Mouse (Mus musculus) kidney, embryonic 16.5 days (tissue): ENCODE data around the gene Sugct. TPM values are rescaled to one million over a fixed set of nuclear protein-coding genes. Genes with fewer than 3 reads are reported as not detected.
A peak's percentile ranks its signal among the peaks of the same experiment; 100 is the strongest.

ENCODE experiments used
- ATAC-seq: fragments of 200-750 bp; cut with Nextera tagmentation; 2 replicates; pipeline ENCODE4 v1.8.0; 2017; ENCODE audit warnings: moderate TSS enrichment; ENCODE audit not compliant: low FRiP score, low TSS enrichment
- H3K27ac ChIP-seq: fragments of 300-500 bp; sonication (generic); 2 replicates; pipeline ENCODE4 v1.5.1; 2014; ENCODE audit warnings: low read length
- H3K27me3 ChIP-seq: fragments of 300-500 bp; sonication (generic); 2 replicates; pipeline ENCODE4 v1.6.1; 2014; ENCODE audit warnings: low read length, control low read depth, mixed read lengths; ENCODE audit not compliant: insufficient read depth
- H3K36me3 ChIP-seq: fragments of 300-500 bp; sonication (generic); 2 replicates; pipeline ENCODE4 v1.6.1; 2014; ENCODE audit warnings: low read length, control low read depth, mixed read lengths; ENCODE audit not compliant: insufficient read depth
- H3K4me1 ChIP-seq: fragments of 300-500 bp; sonication (generic); 2 replicates; pipeline ENCODE4 v1.6.1; 2014; ENCODE audit warnings: low read length, control low read depth, mixed read lengths; ENCODE audit not compliant: insufficient read depth
- H3K4me2 ChIP-seq: fragments of 300-500 bp; sonication (generic); replicated peaks from 2 replicates; pipeline ENCODE4 v1.6.1; 2014; ENCODE audit warnings: low read depth, low read length
- H3K4me3 ChIP-seq: fragments of 300-500 bp; sonication (generic); 2 replicates; pipeline ENCODE4 v1.5.1; 2014; ENCODE audit warnings: mild to moderate bottlenecking, low read length
- H3K9ac ChIP-seq: fragments of 300-500 bp; sonication (generic); replicated peaks from 2 replicates; pipeline ENCODE4 v1.6.1; 2014; ENCODE audit warnings: low read length
- H3K9me3 ChIP-seq: fragments of 300-500 bp; sonication (generic); 2 replicates; pipeline ENCODE4 v1.6.1; 2016; ENCODE audit warnings: low read length, control low read depth
- WGBS: fragments of 180-500 bp; shearing (Covaris S2); extraction: QIAGEN DNeasy Blood & Tissue Kit; methylation state at CpG from one replicate; pipeline ENCODE4 v1.1.7; 2014; 5-methylcytosine and 5-hydroxymethylcytosine counted together
- polyA plus RNA-seq: library from polyadenylated mRNA; unstranded; fragments of >200 nt; fragmentation: Nextera tagmentation; extraction: Ambion mirVana; gene quantifications from 2 replicates; pipeline ENCODE4 v1.2.1, GENCODE M21; 2015

The Sugct gene
- polyA plus RNA-seq, 1 experiment from 2014 or later, result 17.5 TPM

DNA sequence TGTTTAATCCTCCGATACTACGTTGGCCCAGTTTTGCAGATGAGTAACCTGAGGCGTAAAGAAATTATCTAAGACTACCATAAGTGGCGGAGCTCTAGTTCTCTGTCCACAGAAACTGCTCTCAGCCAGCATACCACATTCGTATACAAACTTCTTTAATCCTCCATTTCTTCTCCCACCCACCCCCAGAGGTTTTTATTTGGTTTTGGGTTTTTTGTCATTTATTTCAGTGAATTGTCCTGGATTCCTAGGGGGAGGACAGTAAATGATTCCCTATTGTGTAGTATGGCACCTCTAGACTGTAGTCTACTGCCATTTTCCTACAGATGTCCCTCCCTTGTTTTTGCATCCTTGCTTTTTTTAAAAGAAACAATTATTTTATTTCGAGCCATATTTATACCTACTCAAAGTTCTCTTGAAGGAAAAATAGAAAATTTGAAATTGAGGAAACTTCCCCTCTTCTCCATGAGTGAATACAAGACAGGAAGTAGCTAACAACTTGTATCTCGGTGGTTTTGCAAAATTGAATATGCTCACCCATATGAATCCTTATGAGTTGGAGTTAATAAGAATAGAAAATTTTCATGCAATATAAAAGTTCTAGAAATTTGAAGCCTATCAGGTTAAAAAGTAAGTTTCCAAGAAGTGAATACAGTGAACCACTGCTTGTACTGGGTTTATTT is 686 bp upstream of the Sugct start:
- H3K27me3 ChIP-seq, result no peaks in the 10 kb centered on the region

DNA sequence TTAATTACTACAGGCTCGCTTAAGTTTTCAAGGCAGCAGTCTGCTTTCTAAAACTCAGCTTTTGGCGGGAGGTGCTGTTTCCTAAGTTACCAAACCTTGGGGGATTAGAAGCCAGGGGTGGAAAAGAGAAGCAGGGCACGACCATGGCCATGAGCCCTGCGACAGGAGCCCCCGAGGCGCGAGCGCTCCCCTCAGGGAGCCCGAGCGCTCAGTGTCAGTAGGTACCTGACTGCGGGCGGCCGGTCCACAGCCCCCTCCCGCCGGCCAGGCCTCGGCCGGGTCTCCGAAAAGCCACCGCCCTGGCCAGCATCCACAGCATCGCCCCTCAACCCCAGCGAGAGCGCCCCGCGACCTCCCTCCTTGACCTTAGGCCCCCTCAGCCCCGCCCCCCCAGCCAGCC is 939 bp downstream of the Sugct start:
- peak overlapping the region; percentile 87 for H3K4me3 ChIP-seq
- no peaks in the 10 kb centered on the region for H3K36me3 ChIP-seq
- H3K27ac ChIP-seq, result peak overlapping the region; percentile 88
- peak; percentile 85 for ATAC-seq
- peaks cover 15% of the 10 kb centered on the region; the same call in 1 of the 2 replicates for H3K4me1 ChIP-seq
- H3K4me2 ChIP-seq, result peak overlapping the region; percentile 58
- peak overlapping the region; percentile 82 for H3K9ac ChIP-seq
- 0% methylated on average over 20 of the region's 25 CpGs for WGBS
- H3K27me3 ChIP-seq, result no peaks in the 10 kb centered on the region
- H3K9me3 ChIP-seq, result no peaks in the 10 kb centered on the region

More for the DNA sequence above, 686 bp upstream of the Sugct start:
- WGBS, result 12% methylated on average over 7 of the region's 7 CpGs
- Histone ChIP-seq H3K36me3 (no peaks in the 10 kb centered on the region), H3K4me2 (peak overlapping the region; percentile 80), H3K9ac (peak overlapping the region; percentile 92), H3K4me3 (peak overlapping the region; percentile 87), H3K4me1 (peaks cover 15% of the 10 kb centered on the region; the same call in 1 of the 2 replicates), H3K27ac (peak overlapping the region; percentile 98), H3K9me3 (no peaks in the 10 kb centered on the region)
- no peak for ATAC-seq

DNA sequence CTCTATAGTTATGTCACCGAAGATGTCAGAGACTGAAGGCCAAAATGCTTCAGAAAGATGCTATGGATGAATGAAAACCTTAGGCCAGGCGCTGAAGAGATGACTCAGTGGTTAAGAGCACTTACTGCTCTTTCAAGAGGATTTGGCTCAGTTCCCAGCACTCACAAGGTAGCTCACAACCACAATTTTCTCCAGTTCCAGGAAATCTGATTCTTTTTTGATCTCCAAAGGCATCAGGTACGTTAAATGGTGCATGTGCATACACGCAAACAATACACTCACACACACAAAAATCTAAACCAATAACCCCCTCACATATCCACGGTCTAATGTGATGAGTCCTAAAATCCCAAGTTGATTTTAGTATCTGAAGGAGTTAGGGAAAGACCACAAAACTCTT is 1.5 kb downstream of the Sugct start:
- H3K27ac ChIP-seq, result 0 out of 2 replicates have a peak overlapping the region, but pooled peaks have one; percentile 34
- 0 out of 2 replicates have a peak overlapping the region, but pooled peaks have one; percentile 16 for H3K9ac ChIP-seq
- no peaks in the 10 kb centered on the region for H3K36me3 ChIP-seq
- H3K4me1 ChIP-seq, result peaks cover 15% of the 10 kb centered on the region; the same call in 1 of the 2 replicates
- no peaks in the 10 kb centered on the region for H3K9me3 ChIP-seq
- peak overlapping the region; percentile 87 for H3K4me3 ChIP-seq
- no peak for ATAC-seq
- H3K4me2 ChIP-seq, result peak overlapping the region; percentile 58
- 70% methylated on average over 5 of the region's 5 CpGs for WGBS
- no peaks in the 10 kb centered on the region for H3K27me3 ChIP-seq

DNA sequence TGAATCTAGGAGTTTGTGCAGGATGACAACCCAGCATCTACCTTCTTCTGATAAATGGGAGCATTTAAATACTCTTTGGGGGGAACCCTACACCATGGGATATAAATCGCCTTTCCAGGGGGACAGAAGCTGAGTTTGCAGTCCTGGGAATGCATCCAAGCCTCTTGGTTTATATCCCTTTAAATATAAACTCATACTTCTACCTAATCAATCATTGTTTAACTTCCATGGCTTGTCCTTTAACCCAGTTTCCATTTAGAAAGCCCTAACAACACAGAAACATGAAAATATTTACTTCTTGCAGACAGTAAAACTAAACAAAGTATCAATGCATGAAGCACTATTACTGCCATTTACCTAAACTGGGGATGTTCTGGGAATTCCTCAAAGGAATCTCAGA is 3.9 kb downstream of the Sugct start:
- Histone ChIP-seq H3K9me3 (no peaks in the 10 kb centered on the region), H3K27ac (peak overlapping the region; percentile 18; the same call in 1 of the 2 replicates), H3K4me2 (no peak overlapping the region), H3K9ac (no peak overlapping the region), H3K4me1 (peaks cover 12% of the 10 kb centered on the region; the same call in 1 of the 2 replicates), H3K4me3 (no peak overlapping the region), H3K36me3 (no peaks in the 10 kb centered on the region), H3K27me3 (no peaks in the 10 kb centered on the region)
- no peak for ATAC-seq
- WGBS, result 52% methylated on average over 1 of the region's 1 CpGs

DNA sequence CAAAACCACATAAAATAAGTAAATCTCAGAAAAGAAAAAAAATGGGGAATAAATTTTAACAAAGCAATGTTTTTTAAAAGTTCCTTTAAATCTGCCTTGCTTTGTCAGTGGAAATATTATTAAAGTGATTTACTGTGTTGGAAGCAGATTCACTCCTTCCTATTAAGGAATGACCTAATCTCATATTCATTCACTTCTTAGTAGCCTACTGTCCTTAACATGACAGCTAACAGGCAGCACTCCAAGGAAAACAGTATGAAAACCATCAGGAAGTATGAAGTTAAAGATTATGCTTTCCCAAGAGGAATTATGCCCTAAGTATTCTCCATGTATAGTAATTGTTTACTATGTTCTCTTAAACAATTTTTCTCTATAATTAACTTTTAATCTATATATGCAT is 4.7 kb downstream of the Sugct start:
- H3K4me1 ChIP-seq, result peaks cover 9% of the 10 kb centered on the region; the same call in 1 of the 2 replicates
- H3K27ac ChIP-seq, result peak overlapping the region; percentile 61; the same call in 1 of the 2 replicates
- no peaks in the 10 kb centered on the region for H3K27me3 ChIP-seq
- no peaks in the 10 kb centered on the region for H3K36me3 ChIP-seq
- H3K9ac ChIP-seq, result no peak overlapping the region
- H3K4me2 ChIP-seq, result no peak overlapping the region
- ATAC-seq, result no peak
- H3K4me3 ChIP-seq, result no peak overlapping the region
- H3K9me3 ChIP-seq, result no peaks in the 10 kb centered on the region

DNA sequence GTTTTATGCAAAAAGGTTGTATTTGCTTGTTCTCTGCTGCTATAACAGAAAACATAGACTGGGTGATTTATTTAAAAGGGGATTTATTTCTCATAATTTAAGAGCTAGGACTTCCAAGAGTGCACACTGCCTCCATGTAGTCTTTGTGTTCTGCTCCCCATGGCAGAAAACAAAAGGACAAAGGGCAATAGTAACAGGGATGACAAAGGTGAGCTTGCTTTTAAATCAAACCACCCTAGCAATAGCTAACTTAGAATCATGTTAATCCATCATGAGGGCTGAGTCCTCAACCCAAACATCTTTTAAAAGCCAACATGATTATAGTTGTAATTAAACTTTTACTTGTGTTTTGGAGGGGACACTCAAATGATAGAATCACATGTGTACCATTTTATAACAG is 5.9 kb downstream of the Sugct start:
- H3K4me2 ChIP-seq, result no peak overlapping the region
- no peaks in the 10 kb centered on the region for H3K36me3 ChIP-seq
- no peak for ATAC-seq
- H3K4me1 ChIP-seq, result peaks cover 9% of the 10 kb centered on the region; the same call in 1 of the 2 replicates
- no peaks in the 10 kb centered on the region for H3K9me3 ChIP-seq
- no peak overlapping the region for H3K9ac ChIP-seq
- H3K27me3 ChIP-seq, result no peaks in the 10 kb centered on the region
- H3K4me3 ChIP-seq, result no peak overlapping the region
- H3K27ac ChIP-seq, result no peak overlapping the region

DNA sequence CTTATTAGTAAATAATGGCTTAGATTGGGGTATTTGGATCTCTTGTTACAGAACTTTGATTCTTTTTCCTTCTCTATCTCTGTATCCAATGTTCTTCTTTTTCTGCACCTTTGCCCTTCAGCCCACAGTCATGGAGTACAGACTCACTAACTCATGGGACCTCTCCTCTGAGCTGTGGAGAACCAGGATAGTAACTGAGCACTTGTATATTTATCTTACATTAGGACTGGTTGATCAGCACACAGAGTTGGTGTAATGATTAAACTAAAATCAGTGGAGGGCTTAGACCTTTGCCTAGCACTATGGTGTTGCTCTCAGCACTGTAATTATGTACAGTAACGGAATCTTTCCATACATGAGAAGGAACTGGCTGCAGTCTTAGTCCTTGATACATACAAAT is 24.2 kb downstream of the Sugct start:
- Histone ChIP-seq H3K36me3 (no peaks in the 10 kb centered on the region), H3K4me3 (no peak overlapping the region), H3K4me1 (no peaks in the 10 kb centered on the region), H3K27ac (no peak overlapping the region), H3K9me3 (no peaks in the 10 kb centered on the region), H3K4me2 (no peak overlapping the region), H3K27me3 (no peaks in the 10 kb centered on the region), H3K9ac (no peak overlapping the region)
- ATAC-seq, result peak; percentile 96
- 48% methylated on average over 1 of the region's 1 CpGs for WGBS

DNA sequence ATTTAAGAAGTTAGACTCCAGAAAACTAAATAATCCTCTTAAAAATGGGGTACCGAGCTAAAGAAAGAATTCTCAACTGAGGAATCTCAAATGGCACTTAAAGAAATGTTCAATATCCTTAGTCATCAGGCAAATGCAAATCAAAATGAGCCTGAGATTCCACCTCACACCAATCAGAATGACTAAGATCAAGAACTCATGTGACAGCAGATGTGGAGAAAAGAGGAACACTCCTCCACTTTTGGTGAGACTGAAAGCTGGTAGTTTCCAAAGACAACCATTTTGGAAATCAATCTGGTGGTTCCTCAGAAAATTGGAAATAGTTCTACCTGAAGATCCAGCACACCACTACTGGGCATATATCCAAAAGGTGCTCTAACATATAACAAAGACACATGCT is 28.0 kb downstream of the Sugct start:
- Histone ChIP-seq H3K27ac (no peak overlapping the region), H3K9me3 (no peaks in the 10 kb centered on the region), H3K27me3 (no peaks in the 10 kb centered on the region), H3K4me3 (no peak overlapping the region), H3K9ac (no peak overlapping the region), H3K4me2 (no peak overlapping the region), H3K36me3 (no peaks in the 10 kb centered on the region), H3K4me1 (no peaks in the 10 kb centered on the region)
- WGBS, result 88% methylated on average over 1 of the region's 1 CpGs
- ATAC-seq, result no peak

DNA sequence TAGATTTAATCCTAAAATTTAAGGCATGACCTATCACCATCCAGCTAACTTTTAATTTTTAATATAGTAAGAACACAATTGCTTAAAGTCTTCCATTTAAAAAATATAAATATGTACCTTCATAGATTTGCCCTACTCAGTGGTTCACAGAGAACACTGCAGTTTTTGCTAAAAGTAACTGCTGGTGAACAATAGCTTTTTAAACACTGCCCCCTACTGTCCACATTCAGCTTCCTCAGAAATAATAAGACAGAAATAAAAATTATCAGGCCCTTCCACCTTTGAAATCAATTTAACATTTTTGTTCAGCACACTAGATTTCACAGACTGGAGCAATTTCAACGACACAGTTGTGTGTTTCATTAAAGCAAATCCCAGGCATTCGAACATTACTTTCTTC is 53.1 kb downstream of the Sugct start:
- Histone ChIP-seq H3K27me3 (no peaks in the 10 kb centered on the region), H3K9ac (no peak overlapping the region), H3K4me3 (no peak overlapping the region), H3K27ac (no peak overlapping the region), H3K4me1 (no peaks in the 10 kb centered on the region), H3K36me3 (no peaks in the 10 kb centered on the region), H3K4me2 (no peak overlapping the region), H3K9me3 (no peaks in the 10 kb centered on the region)
- WGBS, result 49% methylated on average over 2 of the region's 2 CpGs
- ATAC-seq, result no peak

DNA sequence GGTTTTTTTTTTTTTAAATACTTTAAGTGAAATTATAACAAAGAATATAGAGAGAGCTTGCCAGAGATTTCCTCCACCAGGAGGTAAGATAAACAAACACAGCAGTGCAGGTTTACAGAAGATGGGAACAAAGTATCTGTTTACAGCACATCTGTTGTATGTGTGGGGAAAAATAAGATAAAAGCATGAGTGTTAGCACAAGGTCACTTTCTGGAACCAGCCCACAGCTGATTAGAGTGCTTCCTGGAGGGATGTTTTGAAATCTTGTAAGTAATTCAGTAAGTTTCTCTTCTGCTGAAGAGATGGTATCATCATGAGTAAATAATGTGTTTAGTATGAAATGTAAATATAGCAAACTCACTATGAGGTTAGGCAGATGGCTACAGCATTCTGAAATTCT is 57.3 kb downstream of the Sugct start:
- Histone ChIP-seq H3K9ac (no peak overlapping the region), H3K4me3 (no peak overlapping the region), H3K36me3 (no peaks in the 10 kb centered on the region), H3K4me2 (no peak overlapping the region), H3K9me3 (no peaks in the 10 kb centered on the region), H3K27ac (no peak overlapping the region), H3K27me3 (no peaks in the 10 kb centered on the region), H3K4me1 (no peaks in the 10 kb centered on the region)
- ATAC-seq, result no peak
